Mouse (Mus musculus) liver, embryonic 14.5 days (tissue): Measurements from ENCODE around the gene Plekhn1.

Experiments
- CTCF ChIP-seq: IDR thresholded peaks from 2 replicates; pipeline ENCODE4 v1.5.1; 2016; ENCODE audit warnings: antibody characterized with exemption, low read depth, control low read depth
- EP300 ChIP-seq: IDR thresholded peaks from 2 replicates; pipeline ENCODE4 v1.6.1; 2016; ENCODE audit warnings: antibody characterized with exemption, low read depth

GRCm38 (mm10) chr4:156177630-156178029, 57.0 kb downstream of the Plekhn1 start:
- TF ChIP-seq CTCF (no peak), EP300 (no peak)
